Mouse (Mus musculus) monocyte, adult 2 months (primary cell): ENCODE data around the gene Speer4d.
"Not testable (repeated sequence)": the region's sequence is repeated elsewhere in the genome, so short reads cannot be mapped to it uniquely, and the experiment has no call there.

Experiments used
- DNase-seq, 2 experiments: peaks; one replicate each; pipeline ENCODE4 v3.0.0; 2022; ENCODE audit warnings: low spot score in 2 of 2, low read depth in 1 of 2

Speer4d gene

DNA sequence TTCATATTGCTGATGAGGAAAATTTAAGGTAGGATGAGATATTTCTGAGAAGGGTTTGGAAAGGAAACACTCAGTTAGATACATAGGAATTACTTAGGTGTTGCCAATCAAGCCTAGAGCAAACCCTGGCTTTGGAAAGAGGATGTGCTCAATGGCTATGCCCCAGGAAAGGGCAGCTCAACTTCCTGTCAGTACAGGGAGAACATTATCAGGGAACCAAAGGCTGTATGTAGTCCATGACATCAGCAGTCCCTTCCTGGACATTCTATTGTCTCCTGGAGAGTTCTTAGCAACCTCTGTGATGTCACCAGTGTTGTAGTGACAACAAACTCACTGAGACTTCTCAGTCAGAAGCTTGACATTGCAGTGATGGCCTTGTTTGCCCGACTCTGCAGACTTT lies at the start of gene Speer4d:
Speer4d (plus strand) TSS at position 301 of the 400 bp plus-strand sequence.
- DNase-seq = not testable (repeated sequence)

DNA sequence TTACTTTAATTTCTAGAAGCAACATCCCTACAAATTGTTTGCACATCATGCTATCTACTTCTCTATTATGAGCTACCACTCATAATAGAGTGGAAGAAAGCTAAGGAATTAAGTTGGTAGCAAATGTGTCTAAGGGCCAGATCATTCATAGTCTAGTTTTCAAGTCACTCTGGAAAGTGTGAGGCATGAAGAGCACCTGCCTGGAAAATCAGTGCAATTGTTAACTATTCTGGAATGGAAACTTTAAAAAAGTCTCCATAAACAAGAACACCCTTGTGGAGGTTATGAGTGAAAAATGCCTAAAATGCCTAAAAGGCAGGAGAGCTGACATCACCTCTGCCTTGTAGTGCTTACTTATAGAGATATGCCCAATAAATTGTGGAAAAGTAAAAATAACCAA lies 45.1 kb upstream of the Speer4d start:
- DNase-seq = not testable (repeated sequence)

DNA sequence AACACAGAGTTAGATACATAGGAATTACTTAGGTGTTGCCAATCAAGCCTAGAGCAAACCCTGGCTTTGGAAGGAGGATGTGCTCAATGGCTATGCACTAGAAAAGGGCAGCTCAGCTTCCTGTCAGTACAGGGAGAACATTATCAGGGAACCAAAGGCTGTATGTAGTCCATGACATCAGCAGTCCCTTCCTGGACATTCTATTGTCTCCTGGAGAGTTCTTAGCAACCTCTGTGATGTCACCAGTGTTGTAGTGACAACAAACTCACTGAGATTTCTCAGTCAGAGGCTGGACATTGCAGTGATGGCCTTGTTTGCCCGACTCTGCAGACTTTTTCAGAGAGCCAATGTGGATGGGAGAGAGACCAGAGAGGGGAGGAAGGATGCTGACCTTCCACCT lies 41.8 kb upstream of the Speer4d start, which contains the start of gene Gm21083:
Gm21083 (plus strand) TSS at position 301 of the 400 bp plus-strand sequence.
- DNase-seq = not testable (repeated sequence)

DNA sequence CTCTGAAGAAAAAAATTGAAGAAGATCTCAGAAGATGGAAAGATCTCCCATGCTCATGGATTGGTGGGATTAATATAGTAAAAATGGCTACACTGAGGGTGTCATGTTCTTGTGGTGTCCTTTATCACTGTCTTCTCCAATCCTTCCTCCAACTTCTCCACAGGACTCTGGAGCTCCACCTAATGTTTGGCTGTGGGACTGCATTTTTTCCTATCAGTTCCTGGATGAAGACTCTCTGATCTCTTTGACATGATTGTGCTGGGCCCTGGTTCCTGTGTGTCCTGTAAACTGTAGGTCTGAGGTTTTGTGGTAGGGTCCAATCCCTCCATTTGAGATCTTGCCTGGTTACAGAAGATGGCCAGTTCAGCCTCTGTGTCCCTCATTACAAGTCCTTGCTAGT lies 32.5 kb upstream of the Speer4d start:
- DNase-seq = not testable (repeated sequence)

DNA sequence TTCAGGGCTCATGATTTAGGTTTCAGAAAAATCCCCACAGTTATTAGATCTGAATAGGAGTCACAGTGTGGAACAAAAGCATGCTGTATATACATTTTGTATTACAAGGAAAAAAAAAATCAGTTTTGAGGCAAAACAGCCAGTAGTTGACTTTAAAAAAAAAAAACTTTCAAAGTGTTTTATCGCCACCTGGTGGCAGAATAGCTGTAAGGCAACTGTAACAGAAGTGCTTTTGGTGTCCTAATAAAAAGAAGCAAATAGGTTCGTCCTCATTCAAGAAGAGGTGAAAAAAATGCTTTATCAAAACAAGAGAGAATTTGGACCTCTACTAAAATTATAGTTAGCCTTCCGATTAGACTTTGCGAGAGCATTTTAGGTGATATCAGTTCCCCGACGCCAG lies 30.6 kb upstream of the Speer4d start:
- DNase-seq = not testable (repeated sequence)

DNA sequence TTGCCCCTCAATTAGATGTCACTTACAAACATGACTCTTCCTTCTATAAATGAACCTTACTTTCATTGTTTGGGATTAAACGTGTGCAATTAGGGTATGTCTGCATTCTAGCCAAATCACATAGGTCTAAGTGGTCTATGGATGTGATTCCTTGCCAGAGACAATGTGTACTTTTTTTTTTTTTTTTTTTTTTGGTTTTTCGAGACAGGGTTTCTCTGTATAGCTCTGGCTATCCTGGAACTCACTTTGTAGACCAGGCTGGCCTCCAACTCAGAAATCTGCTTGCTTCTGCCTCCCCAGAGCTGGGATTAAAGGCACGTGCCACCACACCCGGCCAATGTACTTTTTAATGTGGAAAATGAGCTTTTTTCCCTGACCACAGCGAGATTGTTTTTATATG lies 28.2 kb upstream of the Speer4d start:
- DNase-seq = not testable (repeated sequence)

DNA sequence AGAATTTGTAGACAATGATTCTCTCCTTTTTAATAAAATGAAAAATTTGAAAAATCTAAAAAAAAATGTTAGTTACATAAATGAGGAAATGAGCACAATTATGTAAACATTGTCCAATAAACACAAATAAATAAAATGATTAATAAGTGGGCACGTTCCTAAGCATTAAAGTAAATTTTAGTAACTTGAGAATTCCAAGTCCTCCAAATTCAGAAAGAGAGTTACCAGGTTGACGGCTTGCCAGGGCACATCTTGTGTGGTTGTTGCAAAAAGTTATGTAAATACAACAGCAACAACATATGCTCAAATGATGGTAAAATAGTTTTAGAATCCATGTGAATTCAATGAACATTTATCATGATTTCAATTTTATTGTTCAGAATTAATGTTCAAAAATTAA lies 27.3 kb upstream of the Speer4d start:
- not testable (repeated sequence) for DNase-seq

DNA sequence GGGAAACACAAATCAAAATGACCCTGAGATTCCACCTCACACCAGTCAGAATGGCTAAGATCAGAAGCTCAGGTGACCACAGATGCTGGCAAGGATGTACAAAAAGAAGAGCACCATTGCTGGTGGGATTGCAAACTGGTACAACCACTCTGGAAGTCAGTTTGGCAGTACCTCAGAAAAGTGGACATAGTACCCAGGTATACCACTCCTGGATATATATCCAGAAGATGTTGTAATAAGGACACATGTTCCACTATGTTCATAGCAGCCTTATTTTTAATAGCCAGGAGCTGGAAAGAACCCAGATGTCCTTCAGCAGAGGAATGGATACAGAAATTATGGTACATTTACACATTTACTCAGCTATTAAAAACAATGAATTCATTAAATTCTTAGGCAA lies 20.0 kb upstream of the Speer4d start:
- DNase-seq = not testable (repeated sequence)

DNA sequence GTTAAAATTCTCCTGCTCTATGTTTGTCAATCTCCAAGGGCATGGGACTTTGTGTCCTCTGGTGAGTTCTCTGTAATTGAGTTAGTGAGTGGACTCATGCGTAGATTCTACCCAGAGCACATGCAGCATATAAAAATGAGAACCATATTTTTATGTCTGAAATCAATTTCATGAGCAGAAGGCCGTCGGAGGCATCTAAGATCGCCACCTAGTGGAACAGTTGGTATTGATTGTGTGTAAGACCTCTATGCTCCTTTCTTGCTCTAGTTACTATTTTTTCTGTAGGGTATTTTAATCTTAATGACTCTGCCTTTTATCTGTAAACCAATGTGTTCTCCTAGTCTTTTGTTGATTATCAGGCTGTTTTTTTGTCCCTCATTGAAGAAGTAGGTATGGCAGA lies 18.5 kb upstream of the Speer4d start:
- not testable (repeated sequence) for DNase-seq

DNA sequence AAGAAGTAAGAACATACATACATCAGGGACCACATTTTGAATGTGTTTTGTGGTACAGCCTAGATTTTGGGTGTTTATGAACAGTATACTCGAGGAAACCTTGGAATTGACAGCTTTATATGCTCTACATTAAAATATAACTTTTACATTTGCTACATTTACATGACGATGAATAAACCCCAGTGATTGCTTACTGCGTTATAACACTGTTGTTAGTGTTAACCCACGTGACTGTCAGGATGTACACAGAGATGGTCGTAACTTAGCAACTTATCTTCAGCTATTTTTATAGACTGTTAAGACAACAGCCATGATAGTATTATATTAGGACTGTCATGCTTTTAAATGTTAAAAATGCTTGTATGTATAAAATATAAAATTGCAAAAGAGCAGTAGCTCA lies 17.4 kb upstream of the Speer4d start:
- not testable (repeated sequence) for DNase-seq

DNA sequence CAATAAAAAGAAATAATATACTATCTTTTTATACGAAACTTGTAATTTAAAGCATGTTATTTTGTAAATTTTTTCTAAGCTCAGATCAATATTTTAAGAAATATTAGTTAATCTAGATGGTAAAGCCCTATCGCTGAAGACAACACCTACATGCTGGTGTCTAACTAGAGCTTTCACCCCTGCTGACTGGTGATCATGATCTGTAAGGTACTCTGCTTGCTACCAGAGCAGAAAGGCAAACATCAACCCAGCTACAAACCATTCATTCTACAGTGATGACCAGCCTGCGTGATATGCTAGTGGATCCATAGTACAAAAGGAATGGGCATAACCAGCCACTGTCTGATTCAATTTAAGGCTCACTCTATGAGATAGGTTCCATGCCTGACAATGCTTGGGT lies 16.9 kb upstream of the Speer4d start:
- not testable (repeated sequence) for DNase-seq

DNA sequence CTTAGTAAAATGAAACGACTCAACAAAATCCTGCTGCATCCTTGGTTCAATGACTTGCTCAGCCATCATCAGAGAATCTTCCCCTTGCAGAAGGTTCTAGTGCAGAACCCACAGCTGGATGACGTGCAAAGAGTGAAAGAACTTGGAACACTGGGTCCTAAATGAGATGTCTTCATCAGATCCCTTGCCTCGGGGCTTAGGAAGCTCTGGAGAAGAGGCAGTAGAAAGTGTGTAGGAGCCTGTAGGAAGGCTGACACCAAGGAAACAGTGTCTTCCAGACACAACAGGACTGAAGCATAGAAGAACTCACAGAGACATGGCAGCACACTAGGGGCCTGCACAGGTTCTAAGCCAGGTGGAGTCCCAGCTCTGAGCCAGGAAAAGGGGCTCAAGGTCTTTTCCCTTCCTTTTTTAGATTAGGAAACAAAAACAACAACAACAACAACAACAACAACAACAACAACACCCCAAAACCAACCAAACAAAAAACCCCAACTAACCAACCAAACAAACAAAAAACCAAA lies 16.4 kb upstream of the Speer4d start:
- DNase-seq = not testable (repeated sequence)

DNA sequence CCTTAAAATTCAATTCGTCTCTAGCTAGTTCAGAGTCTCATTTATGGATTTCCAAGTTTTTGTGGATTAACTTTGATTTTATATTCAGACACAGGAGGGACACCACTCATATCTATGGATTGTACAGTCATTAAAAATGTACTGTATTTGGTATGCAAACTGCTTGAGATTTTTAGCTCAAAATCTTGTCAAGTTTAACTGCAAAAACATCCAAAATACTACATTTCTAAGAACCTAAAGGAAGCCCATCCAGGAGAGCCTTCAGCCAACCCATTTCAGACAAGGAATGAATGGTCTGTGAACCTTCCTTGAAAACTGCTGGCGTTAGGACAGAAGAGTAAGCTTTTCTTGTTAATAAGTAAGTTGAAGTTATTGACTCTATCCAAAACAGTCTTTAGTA lies 15.9 kb upstream of the Speer4d start:
- not testable (repeated sequence) for DNase-seq

DNA sequence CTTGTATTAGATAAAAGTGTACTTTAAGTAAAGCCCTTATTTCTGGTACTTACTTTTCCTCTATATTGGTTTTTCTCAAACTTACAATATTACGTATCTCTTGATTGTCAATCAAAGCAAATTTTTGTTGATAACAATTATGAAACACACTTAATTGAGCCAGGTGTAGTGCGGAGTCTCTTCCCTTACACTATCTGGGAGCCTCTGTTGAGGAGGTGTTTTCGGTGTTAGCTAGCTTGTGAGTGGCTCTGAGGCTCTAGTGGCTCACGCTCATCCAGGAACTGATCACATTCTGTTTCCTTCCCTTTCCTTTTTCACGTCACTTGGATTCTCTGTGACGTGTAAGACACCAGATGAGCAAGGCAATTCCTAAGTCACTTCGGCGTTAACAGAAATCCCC lies 15.3 kb upstream of the Speer4d start:
- DNase-seq = not testable (repeated sequence)

DNA sequence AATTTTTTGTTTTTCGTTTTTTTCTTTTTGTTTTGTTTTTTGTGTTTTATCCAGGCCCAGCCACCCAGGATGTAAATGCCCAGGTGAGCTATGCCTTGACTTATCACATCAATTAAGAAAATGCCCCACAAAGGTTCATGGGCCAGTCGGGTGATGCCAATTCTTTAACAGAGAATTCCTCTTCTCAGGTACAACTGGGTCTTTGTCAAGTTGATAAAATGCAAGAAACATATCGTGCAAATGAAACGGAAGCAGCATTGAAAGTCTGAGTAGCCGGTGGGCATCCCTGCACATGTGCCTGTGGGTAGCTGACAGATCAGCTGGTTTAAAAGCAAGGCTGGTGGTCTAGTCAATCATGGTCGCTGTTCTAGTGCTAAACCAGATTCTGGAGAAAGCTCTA lies 12.2 kb upstream of the Speer4d start:
- not testable (repeated sequence) for DNase-seq

DNA sequence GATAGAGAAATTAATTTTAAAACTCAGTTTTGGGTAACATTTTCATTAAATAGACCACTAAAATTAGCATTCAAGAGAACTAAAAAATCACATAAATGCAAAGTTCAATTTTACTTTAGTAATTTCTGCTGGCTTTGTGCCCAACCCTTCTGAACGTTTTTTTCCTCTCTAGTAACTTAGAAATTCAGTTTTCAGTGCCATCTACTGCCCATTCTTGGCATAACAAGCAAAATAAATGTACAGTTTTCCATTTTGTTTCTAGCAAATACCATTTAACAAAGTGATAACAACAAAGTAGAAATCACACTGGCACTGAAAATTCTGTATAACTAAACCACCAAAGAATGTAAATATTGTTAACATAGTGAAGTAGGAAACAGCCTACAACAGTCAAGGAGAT lies 8.2 kb upstream of the Speer4d start:
- not testable (repeated sequence) for DNase-seq

DNA sequence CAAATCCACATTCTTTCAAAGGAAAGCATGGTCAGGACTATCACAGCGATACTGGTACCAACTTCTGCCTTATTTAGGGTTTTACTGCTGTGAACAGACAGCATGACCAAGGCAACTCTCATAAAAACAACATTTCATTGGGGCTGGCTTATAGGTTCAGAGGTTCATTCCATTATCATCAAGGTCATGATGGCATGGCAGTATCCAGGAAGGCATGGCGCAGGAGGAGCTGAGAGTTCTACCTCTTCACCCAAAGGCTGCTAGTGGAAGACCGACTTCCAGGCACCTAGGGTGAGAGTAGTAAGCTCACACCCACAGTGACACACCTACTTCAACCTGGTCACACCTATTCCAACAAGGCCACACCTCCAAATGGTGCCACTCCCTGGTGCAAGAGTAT lies 2.7 kb upstream of the Speer4d start:
- DNase-seq = not testable (repeated sequence)

DNA sequence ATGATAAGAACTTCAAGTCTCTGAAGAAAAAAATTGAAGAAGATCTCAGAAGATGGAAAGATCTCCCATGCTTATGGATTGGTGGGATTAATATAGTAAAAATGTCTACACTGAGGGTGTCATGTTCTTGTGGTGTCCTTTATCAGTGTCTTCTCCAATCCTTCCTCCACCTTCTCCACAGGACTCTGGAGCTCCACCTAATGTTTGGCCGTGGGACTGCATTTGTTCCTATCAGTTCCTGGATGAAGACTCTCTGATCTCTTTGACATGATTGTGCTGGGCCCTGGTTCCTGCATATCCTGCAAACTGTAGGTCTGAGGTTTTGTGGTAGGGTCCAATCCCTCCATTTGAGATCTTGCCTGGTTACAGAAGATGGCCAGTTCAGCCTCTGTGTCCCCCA lies 9.3 kb downstream of the Speer4d start:
- not testable (repeated sequence) for DNase-seq

DNA sequence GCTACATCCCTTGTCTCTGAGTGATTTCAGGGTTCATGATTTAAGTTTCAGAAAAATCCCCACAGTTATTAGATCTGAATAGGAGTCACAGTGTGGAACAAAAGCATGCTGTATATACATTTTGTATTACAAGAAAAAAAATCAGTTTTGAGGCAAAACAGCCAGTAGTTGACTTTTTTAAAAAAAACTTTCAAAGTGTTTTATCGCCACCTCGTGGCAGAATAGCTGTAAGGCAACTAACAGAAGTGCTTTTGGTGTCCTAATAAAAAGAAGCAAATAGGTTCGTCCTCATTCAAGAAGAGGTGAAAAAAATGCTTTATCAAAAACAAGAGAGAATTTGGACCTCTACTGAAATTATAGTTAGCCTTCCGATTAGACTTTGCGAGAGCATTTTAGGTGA lies 11.2 kb downstream of the Speer4d start:
- DNase-seq = not testable (repeated sequence)

DNA sequence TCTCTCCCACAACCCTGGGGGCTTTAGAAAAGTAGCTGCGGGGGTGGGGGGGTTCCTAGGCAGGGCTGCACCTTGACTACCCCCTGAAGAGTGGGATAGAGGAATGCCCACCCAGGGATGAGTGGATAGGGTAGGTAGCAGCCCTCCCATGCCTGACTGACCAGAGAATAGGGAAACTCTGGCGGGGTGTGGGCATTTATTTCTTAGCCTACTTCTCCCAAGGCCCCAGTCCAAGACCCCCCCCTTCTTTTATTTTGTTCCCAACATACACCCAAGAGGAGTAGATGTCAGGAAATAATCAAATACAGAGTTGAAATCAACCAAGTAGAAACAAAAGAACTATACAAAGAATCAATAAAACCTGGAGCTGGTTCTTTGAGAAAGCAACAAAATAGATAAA lies 18.8 kb downstream of the Speer4d start:
- DNase-seq = not testable (repeated sequence)

DNA sequence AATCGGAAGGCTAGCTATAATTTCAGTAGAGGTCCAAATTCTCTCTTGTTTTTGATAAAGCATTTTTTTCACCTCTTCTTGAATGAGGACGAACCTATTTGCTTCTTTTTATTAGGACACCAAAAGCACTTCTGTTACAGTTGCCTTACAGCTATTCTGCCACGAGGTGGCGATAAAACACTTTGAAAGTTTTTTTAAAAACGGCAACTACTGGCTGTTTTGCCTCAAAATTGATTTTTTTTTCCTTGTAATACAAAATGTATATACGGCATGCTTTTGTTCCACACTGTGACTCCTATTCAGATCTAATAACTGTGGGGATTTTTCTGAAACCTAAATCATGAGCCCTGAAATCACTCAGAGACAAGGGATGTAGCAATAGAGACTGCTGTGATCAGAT lies 26.8 kb downstream of the Speer4d start:
- DNase-seq = not testable (repeated sequence)

DNA sequence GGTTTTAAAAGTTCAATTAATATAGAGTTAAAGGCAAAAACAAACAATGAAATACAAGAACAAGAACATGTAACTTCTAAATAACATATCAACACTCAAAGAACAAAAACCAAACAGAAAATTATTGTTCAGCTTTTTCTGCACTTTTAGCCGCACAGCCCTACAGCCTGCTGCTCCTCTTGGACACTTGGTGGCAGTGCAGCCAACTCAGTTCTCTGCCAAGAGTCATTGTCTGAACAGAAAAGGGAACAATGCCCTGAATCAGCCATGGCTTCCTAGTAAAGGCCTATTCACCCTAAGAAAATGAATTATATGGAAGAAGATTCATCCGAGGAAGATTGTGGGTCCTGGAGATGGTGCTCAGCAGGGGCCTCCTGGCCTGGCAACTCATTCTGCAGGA lies 33.5 kb downstream of the Speer4d start:
- DNase-seq = not testable (repeated sequence)

DNA sequence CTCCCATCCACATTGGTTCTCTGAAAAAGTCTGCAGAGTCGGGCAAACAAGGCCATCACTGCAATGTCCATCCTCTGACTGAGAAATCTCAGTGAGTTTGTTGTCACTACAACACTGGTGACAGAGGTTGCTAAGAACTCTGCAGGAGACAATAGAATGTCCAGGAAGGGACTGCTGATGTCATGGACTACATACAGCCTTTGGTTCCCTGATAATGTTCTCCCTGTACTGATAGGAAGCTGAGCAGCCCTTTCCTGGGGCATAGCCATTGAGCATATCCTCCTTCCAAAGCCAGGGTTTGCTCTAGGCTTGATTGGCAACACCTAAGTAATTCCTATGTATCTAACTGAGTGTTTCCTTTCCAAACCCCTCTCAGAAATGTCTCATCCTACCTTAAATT lies 38.1 kb downstream of the Speer4d start, which contains the start of gene 4930572O03Rik:
4930572O03Rik (minus strand) TSS at position 101 of the 400 bp plus-strand sequence.
- DNase-seq = not testable (repeated sequence)
